Mouse (Mus musculus) cerebellum, postnatal 36 days (tissue): ENCODE results near the gene 1700021F05Rik.
"Not testable (repeated sequence)": the region's sequence is repeated elsewhere in the genome, so short reads cannot be mapped to it uniquely, and the experiment has no call there.

ENCODE experiments used
- DNase-seq, 2 experiments: peaks; one replicate each; pipeline ENCODE4 v3.0.0; 2021 to 2022; ENCODE audit warnings: mixed read lengths in 2 of 2

Gene 1700021F05Rik

DNA sequence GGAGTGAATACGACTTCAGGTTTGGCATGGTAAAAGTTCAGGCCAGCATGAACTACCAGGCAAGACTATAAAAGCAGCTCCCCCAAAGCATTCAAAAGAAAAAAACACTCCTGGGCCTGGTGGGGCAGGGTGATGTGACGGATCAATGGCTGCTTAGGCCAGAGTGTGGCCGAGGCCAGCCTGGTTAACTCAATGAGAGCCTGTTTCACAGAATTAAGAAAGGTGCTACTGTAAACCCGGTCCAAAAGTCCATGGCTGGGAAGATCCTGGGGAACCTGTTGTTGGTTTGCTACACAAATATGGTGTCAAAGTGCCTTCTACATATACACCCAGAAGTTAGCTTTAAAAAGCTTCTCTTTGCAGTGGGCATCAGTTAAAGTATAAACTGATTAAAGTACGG is 2.0 kb downstream of the 1700021F05Rik start:
- DNase-seq = no peak

DNA sequence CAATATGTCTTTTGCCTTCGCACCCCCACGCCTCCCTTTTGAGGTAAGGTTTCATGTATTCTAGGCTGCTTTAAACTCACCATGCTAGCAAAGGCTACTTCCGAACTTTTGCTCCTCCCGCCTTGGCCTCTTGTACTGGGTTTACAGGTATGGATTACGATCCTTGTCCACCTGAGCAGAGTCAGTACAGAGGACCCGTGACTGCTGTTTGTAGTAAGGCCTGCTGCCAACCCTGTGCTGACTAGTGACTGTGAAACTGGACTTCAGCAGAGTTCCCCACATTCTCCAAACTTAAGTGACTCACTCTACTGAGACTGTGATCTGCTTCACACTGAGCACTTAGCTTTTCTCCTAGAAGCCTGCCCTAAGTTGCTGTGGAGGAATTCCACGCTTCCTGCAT is 3.1 kb downstream of the 1700021F05Rik start:
- DNase-seq = no peak

DNA sequence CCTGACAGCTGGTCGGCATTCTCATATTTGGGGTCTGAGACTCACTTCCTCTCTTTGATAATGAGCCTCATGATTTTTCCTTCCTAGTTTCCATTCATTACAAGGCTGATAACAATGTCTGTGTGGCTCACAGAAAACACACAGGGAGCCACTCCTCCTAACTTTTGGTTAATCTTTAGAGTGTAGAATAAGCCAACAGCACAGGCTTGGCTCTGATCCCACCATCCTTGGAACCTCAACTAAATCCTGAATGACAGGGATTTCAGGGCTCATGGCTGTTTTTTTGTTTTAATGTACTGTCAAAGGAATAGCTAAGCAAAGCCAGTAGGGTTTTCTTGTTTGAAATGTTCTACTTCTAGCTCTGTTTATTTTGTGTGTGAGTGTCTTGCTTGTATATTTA is 6.4 kb downstream of the 1700021F05Rik start:
- no peak for DNase-seq

DNA sequence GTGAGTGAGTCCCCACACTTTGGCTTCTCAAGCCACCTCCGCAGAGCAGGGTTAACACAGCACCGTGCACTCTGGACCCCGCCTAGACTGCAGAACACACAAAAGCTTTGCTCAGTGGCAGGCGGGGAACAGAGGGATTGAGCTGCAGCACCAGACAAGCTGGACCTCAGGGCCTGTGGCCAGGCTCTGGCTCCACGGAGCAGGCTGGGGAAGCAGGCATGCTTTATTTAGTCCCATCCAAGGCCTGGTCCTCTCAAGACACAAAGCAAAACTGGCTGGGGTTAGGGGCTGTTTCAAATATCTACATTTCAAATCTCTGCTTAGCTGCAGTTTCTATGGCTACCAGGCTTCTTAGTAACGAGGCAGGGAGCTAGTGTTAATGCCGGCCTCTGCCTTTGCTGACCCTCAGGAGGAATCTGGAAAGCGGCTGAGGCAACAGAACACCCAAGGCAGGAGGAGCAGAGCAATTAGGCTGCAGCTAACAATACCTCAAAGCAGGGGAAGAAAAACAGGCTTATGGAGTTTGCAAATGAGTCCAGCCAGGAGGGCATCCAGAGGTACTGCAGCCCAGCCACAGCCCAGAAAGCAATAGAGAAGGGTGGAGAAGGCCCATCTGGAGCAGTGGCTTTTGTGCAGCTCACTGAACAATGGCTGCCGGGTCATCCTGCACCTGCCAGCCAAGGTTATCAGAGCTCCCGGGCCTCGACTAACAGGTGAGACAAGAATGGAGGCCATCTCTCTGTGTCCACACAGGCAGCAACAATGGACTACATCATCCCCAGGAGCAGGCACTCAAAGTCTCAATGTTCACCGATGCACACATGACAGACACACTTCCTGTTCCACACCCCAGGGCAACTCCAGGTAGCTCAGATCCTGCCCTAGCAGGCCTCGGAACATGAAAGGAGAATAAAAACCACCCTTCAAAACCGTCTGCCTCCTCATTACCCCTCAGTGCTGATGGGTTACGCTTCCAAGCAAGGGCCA is 13.2 kb downstream of the 1700021F05Rik start:
- DNase-seq = no peak

DNA sequence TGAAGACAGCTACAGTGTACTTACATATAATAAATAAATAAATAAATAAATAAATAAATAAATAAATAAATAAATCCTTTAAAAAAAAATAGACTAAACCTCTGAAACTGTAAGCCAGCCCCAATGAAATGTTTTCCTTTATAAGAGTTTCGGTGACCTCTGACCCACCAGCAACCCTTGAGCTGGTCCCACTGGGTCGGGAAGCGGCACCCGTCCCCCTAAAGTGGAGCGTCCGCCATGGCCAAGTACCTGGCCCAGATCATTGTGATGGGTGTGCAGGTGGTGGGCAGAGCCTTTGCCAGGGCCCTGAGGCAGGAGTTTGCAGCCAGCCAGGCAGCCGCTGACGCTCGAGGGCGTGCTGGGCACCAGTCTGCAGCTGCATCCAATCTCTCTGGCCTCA is 16.9 kb downstream of the 1700021F05Rik start, which contains the start of gene Gm9803:
TSS of gene Gm9803 (plus strand) at position 154 of the 400 bp plus-strand sequence.
- not testable (repeated sequence) for DNase-seq

DNA sequence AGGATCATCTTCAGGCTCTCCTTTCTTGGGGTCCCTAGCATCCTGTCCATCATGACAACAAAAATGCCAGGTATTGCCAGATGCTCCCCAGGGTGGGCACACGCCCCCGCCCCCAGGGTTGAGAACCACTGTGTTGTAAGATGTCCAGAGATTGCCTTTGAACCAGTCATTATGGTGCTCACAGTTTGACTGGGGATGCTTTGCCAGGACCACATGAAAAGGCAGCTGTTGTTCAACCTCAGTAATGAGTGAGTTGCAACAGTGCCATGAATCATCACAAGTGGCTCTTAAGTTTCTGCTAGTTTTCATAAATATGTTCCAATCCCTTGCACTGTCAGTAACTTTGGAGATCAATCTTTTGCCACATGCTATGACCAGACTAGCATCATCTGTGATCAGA is 20.8 kb downstream of the 1700021F05Rik start:
- DNase-seq = no peak

DNA sequence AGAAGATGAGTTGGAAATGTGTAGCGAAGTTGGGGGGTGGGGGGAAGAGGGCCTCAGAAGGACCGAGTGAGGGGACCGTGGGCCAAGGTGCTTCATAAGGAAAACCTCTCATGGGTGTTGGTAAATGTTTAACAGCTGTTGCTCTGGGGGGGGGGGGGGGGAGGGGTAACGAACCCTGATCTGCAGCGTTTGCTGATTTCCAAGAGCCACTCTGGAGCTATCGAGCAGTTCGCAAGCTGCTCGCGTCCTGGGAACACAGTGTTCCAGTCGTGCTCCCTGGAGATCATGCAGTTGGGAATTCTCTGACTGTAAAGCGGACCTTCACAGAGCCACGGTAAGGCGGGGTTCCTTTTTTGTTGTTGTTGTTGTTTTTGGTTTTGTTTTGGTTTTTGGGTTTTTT is 22.4 kb downstream of the 1700021F05Rik start:
- no peak for DNase-seq

DNA sequence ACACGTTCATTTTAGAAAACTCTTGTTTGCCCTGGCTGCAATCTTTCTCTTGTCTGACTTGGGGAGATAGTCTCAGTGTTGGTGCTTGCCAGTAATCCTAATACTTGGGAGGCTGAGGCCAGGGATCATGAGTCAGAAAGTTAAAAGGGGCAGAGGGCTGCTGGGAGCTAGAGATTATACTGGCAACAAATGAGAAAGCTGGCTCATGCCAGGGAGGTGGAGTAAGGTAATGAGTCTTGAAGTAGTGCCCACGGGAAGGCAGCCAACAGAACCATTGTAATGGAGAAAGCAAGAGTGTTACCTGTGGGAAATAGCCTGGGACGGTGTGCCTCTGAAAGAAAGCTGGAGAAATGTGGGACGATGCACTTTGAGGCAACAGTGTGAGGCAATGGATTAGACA is 23.0 kb downstream of the 1700021F05Rik start:
- no peak for DNase-seq

DNA sequence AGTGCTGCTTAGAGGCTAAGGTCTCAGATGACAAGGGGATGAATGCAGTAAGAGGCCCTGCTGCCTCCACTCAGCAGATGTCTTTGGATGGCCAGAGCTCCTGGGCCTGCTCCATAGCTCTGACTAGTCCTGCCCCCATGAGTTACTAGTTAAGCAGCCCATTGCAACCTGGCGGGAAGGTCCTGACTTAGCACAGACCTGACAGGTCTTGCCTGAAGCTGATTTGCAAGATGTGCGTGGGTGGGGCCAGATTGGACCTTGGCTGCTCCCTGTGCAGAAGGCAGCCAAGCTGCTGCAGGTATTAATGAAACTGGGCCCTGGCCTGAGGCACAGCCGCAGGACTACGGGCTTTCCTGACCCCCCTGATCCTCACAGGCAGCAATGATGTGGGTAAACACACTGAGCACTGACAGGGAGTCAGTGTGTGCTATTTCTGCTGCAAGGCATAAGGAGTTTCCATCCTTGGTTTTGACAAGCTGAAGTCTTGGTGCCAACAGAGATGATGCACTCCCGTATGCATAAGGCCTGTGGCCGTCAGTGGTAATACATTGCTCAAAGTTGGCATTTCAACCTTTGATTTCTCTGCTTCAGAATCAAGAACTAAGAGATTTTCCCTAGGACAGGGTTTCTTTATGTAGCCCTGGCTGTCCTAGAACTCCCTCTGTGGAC is 23.7 kb downstream of the 1700021F05Rik start:
- peak in 1 of 2 experiments; percentile 17 for DNase-seq

DNA sequence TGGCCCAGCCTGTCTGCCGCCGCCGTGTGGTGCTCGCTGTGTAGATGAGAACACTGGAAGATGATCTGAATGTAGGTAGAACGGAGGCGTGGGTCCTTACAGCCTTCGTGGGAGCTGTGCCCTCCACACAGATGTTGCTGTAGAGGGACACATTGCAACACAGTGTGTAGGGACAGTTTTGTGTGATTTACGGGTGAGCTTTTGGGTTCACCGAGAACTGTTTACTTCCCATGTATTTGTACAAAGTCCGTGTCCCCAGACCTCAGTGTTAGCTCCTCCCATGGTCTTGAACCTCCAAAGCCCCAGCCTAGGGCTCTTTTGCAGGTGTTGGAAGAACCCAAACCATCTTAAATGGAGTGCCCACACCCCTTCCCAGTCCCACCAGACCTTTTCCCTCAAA is 27.8 kb downstream of the 1700021F05Rik start:
- DNase-seq = no peak

DNA sequence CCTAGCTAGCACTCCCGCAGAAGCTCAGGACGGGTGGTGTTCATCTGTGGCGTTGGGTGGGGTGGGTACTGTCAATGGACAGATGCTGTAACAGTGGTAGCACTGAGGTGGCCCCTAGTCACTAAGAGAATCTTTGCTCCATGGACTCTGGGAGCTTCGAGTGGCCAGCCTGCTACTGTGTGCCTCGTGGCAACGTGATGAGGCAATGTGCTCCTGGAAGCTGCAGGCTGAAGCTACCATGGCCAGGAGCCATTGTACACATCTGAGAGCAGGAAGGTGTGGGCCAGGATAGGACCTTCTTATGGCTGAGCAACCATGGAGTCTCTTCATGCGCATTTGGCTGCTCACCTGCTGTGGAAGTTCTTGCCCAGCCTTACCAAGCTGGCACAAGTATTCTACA is 31.6 kb downstream of the 1700021F05Rik start:
- DNase-seq = no peak

DNA sequence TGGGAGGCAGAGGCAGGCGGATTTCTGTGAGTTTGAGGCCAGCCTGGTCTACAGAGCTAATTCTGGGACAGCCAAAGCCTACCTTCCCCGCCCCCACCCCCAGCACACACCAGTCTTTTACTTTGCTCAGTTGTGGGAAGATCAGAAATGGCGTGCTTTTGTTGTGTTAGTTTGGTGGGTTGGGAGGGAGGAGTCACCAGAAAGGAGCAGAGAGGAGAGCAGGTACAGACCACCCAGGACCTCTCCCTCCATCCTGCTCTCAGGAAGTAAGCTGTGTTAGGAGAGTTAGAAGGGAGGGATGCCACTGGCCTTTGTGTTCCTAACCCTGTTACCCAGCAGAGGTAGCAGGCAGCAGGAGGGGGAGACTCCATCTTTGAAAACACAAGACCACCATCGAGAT is 33.7 kb downstream of the 1700021F05Rik start:
- no peak for DNase-seq

DNA sequence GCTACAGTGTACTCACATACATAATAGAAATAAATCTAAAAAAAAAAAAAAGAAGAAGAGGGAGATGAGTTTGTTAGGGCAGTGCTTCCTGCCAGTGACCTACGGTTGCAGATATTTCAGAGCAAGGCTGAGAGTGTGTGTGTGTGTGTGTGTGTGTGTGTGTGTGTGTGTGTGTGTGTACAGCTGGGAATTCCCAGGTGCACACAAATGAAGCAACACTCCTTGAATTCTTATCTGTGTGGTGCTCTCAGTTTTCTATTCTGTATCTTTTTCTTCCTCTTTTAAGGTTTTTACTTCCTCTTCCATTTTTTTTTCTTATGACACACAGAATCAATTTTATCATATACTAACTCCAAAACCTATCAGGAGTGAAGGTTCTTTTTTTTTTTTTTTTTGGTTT is 36.5 kb downstream of the 1700021F05Rik start:
- no peak for DNase-seq

DNA sequence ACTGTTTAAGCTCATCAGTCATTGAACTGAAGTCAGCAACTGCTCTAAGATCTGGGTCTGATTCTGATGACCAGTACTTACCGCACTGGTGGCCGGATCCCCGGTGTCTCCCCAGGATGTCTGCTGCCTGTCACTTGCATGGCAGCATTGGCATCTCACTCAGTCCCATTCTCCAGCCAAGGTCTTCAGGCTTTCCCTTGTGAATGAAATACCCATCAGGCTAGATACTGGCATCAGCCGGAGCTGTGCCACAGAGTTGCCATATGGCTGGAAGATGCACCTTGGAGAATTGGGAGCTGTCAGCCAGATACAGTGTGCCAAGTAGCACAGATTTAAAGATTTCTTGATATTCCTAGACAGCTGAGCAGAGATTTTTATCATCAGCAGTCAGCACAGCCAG is 38.2 kb downstream of the 1700021F05Rik start:
- DNase-seq = peak; percentile 45 to 51

DNA sequence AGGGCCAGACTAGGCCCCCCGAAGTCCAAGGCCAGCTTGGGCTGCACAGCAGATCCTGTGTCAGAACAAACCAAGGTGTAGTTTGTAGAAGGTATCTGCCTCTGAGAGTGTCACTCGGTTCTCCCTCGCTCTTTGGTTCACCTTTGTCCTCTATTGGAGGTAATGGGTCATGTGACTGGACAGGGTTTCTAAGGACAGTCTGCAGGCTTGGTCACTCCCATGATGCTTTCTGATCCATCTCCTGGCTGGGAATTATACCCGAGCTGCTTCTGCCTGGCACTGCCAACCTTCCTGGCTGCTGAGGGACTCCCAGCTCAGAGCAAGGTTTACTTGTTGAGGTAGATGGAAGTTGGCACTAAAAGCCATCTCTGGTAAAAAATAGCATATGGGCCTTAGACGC is 49.9 kb downstream of the 1700021F05Rik start:
- DNase-seq = no peak

DNA sequence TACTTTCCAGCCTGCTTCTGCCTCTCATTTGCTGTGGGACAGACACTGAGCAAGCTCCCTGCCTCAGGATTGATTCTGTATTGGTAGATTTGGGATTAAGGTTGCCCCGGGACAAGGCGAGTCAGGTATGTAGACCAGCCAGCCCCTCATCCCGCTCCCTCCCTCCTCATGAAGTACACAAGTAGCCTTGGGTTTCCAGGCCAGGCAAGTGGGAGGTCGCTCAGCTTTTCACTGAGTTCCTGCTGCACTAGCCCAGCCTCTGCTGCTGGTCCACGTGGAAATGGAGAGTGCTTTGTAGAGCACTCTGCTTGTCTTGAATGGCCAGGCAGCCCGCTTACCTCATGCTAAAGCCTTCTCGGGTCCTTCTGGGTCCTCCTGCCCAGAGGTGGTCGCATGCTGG is 50.8 kb downstream of the 1700021F05Rik start:
- no peak for DNase-seq

DNA sequence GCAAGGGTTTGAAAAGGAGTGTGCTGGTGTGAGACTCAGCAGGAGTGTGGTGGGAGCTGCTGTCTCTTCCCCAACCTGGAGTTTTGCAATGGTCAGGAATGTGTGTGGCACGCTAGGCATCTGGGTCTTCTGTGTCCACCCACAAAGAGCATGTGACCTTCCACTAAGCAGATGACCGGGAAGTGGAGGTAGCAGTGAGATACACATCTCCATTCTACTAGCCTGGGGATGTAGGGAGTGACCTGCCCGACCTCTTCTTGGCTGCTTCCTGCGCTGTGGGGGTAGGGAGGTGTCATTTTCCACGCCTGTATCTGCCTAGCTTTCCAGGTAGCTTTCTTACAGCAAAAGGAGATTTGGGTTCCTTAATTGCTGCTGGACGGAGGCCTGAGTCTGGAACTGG is 51.2 kb downstream of the 1700021F05Rik start:
- no peak for DNase-seq

DNA sequence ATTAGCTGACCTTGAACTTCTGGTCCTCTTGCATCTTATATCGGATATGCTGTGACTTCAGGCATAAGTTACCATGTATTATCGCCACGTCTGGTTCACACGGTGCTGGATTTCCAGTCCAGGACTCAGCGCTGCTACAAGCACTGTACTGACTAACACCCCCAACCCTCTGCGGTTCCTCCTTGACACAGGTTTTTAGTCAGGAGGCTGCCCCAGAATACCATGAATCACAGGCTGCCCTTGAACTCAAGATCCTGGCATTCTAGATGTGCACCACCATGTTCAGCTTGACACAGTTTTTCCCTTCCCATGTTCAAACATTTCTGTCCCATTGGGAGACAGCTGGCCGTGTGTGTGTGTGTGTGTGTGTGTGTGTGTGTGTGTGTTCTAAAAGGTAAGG is 51.7 kb downstream of the 1700021F05Rik start:
- no peak for DNase-seq

DNA sequence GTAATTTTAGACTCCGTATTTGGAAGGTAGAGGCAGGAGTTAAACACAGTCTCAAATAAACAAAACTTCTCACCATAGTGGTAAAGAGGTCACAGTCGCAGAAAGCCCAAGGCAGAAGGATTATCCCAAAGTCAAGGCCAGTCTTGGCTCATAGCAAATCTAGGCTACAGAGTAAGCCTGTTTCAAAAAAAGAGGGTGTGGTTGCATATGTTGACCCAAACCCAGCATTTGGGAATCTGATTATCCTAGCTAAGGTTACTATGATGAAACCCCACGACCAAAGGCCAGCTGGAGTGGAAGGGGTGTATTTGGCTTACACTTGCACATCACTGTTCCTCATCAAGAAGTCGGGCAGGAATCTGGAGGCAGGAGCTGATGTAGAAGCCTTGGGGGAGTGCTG is 52.5 kb downstream of the 1700021F05Rik start:
- no peak for DNase-seq

DNA sequence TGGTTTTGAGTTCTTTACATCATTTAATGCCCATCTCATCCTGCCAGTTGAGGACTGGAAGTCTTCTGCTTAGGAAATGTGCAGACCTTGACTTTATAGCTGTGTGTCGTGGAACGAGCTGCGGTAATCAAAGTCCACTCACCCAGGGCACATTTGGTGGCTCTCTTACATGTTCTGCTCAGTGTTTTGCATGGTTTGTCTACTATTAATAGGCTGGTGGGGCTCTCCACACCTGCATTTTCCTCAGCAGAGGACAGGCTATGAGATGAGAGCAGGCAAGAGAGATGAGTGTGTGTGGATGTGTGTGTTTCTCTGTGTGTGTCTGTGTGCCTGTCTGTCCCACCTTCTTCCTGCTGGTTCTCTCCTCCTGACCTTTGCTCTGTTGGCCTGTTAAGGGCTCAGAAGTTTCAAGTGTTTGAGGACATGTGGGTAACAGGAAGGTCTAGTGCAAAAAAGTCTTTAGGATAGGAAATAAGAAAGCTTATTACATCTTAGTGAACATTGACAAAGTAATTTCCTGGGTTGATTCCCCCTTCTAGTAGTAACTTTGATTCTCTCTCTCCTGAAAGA is 53.3 kb downstream of the 1700021F05Rik start:
- DNase-seq = no peak

DNA sequence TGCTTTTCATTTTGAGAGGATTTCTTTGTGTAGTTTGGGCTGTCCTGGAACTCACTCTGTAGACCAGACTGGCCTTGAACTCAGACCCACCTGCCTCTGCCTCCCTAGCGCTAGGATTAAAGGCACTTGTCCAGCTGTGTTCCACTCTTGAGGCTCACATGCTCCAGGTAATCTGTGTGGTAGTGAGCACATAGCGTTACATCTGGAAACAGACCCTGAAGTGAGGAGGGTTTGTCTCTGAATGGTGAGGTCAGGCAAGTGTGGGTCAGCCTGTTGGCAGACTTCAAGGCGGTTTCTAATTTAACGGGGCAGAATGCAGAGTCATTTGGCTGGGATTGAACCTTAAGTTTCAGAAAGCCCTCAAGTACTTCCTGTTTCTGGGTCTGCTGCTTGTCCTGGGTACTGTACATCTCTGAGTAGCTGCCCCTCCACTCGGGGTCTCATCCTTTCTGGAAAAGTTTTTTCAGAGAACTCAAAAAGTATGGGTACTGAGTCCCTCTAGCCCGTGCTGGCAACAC is 55.0 kb downstream of the 1700021F05Rik start:
- DNase-seq = no peak

DNA sequence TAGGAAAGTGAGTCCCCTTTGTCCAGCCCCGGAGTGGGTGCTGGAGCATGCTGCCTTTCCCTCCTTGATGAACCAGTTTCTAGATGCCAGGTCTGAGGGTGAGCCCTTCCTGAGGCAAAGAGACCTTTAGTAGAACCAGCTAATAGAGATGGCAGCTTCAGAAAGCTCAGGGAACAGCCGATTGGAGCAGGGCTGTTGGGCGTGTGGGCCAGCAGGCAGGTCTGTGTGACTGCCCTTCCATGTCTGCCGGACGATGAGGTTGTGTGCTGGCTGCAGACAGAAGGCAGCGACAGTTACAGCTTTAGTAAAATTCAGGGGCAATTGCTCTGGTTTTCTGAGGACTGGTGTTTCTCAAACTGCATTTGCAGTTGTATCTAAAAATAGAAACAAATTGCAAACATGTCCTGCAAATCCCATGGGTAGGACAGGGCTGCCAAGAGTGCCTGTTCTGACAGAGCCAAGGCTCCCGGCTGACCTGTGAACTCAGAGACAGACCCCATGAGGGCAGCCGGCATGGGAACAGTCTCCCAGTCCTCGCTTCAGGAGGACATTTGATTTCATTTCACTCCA is 57.3 kb downstream of the 1700021F05Rik start:
- no peak for DNase-seq

DNA sequence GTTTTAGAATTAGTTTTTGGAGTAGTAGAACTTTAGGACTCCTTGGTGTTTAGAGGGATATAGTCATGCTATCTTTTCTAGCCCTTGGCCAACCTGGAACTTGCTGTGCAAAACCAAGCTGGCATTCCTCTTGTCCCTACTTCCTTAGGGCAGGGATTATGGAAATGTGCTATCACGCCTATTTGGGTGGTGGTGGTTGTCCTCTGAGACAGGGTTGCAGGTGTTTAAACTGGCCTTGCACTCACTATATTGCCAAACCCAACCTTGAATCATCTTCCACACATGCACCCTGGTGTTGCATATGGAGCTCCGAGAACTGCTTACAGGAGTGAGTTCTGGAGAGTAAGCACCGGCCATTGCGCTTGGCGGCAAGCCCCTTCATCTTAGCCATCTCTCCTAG is 58.8 kb downstream of the 1700021F05Rik start:
- DNase-seq = no peak
